Mouse (Mus musculus) embryonic fibroblast, embryonic 13.5 days (primary cell): ENCODE measurements around the gene Pde11a.

ENCODE experiments used
- CTCF ChIP-seq: IDR thresholded peaks from 2 replicates; pipeline ENCODE4 v1.5.1; 2011; ENCODE audit warnings: mild to moderate bottlenecking, control low read depth, low read length, moderate library complexity, borderline replicate concordance; ENCODE audit not compliant: insufficient read depth
- POLR2A ChIP-seq: IDR thresholded peaks from 2 replicates; pipeline ENCODE4 v1.6.1; 2011; ENCODE audit warnings: low read depth, mild to moderate bottlenecking, control low read depth, low read length, moderate library complexity

GRCm38 (mm10) chr2:76248242-76248641 is 90.3 kb downstream of the Pde11a start:
- TF ChIP-seq CTCF (no peak), POLR2A (no peak)
